In genomic region chr5:27342276-27342675, GRCm38 (mm10) we compare ENCODE assay signal across 19 mouse cellular contexts.
DNase-seq lines count a peak whose midpoint lies in the region; ATAC-seq lines count a peak whose summit lies in the region.
"Had no signal": no experiment of that assay in that cellular context is flagged by ENCODE, and none has a peak within 500 bp of the region (broad histone marks: within the 10 kb centered on the region; RNA-seq: fewer than 3 reads in every experiment).

No protein-coding gene starts in this region.

- no peak for ATAC-seq in megakaryocyte progenitor cell, adult 5-6 weeks (replicated peaks; ENCODE audit: poor library complexity)
- ATAC-seq: activated CD4-positive, CD25-positive, alpha-beta regulatory T cell, adult 4 months; forebrain, embryonic 13.5 days; forebrain, embryonic 16.5 days; intestine, embryonic 15.5 days had no signal

- peak; percentile 54 to 86 for DNase-seq in adrenal gland, adult (ENCODE audit: inconsistent age in 2 of 2, low spot score in 1 of 2)
- no peak for DNase-seq in adrenal gland, postnatal 25 days
- peak; percentile 56 for DNase-seq in R1 (ENCODE audit: low read depth, low spot score)
- DNase-seq in adrenal gland, adult 8-10 months, result peak; percentile 73
- peak; percentile 23 to 46 for DNase-seq in adrenal gland, postnatal 36 days
- DNase-seq in right cerebral cortex, postnatal 36 days (ENCODE audit: low spot score in 2 of 2), result no peak
- no peak for DNase-seq in cerebellum, postnatal 25 days
- DNase-seq: cerebellum, adult 18-20 months; cerebellum, postnatal 10 days; gastrocnemius, postnatal 10 days; gastrocnemius, postnatal 36 days; heart, adult 2 months; kidney, adult 11 months; kidney, adult 9 months had no signal

Comparison
In these comparisons a context has a peak if more than half of its experiments do, and no peak if none do; other contexts are left out.
1. DNase-seq: peak in adrenal gland, adult (2 of 2), R1 (single experiment), adrenal gland, adult 8-10 months (single experiment) and adrenal gland, postnatal 36 days (2 of 2); none in adrenal gland, postnatal 25 days (single experiment), right cerebral cortex, postnatal 36 days (0 of 2) and cerebellum, postnatal 25 days (0 of 2).